Mouse (Mus musculus) MEL (cell line): ENCODE results near the gene Lonrf2. TPM values are rescaled to one million over a fixed set of nuclear protein-coding genes. Genes with fewer than 3 reads are reported as not detected.

ENCODE experiments used
- DNase-seq: peaks from one replicate; pipeline ENCODE4 v3.0.0; 2011; ENCODE audit warnings: low read depth, low spot score
- H3K27ac ChIP-seq: 2 replicates; pipeline ENCODE4 v1.5.1; 2012; ENCODE audit warnings: low read depth, mild to moderate bottlenecking, control low read depth, low read length, moderate library complexity; ENCODE audit not compliant: control insufficient read depth
- H3K27me3 ChIP-seq, 2 experiments: fragments of 150-350 bp in 1 of 2; sonication (generic) in 1 of 2; 2 replicates each; pipeline ENCODE4 v1.6.1; 2012; ENCODE audit warnings: low read length in 2 of 2, mild to moderate bottlenecking in 2 of 2, improper control_type of control experiment in 1 of 2, moderate library complexity in 1 of 2; ENCODE audit not compliant: insufficient read depth in 2 of 2, control insufficient read depth in 1 of 2
- H3K36me3 ChIP-seq, 2 experiments: 2 replicates each; pipeline ENCODE4 v1.6.1; 2012 to 2014; ENCODE audit warnings: low read length in 2 of 2, improper control_type of control experiment in 1 of 2, inconsistent platforms in 1 of 2, mild to moderate bottlenecking in 1 of 2; ENCODE audit not compliant: insufficient read depth in 2 of 2, control insufficient read depth in 1 of 2
- H3K4me1 ChIP-seq, 2 experiments: fragments of 150-350 bp in 1 of 2; sonication (generic) in 1 of 2; 2 replicates each; pipeline ENCODE4 v1.6.1; 2012; ENCODE audit warnings: low read length in 2 of 2, improper control_type of control experiment in 1 of 2, mild to moderate bottlenecking in 1 of 2; ENCODE audit not compliant: insufficient read depth in 2 of 2, control insufficient read depth in 1 of 2
- H3K4me3 ChIP-seq, 2 experiments: fragments of 150-350 bp in 1 of 2; sonication (generic) in 1 of 2; 2 replicates each; pipeline ENCODE4 v1.5.1; 2012; ENCODE audit warnings: low read depth in 2 of 2, low read length in 2 of 2, mild to moderate bottlenecking in 2 of 2, moderate library complexity in 2 of 2, control low read depth in 1 of 2, improper control_type of control experiment in 1 of 2; ENCODE audit not compliant: control insufficient read depth in 1 of 2, insufficient read depth in 1 of 2
- H3K79me2 ChIP-seq: 2 replicates; pipeline ENCODE4 v1.6.1; 2012; ENCODE audit warnings: mild to moderate bottlenecking, low read length, moderate library complexity; ENCODE audit not compliant: control insufficient read depth, poor library complexity, insufficient read depth
- H3K9ac ChIP-seq: 2 replicates; pipeline ENCODE4 v1.6.1; 2012; ENCODE audit warnings: low read depth, mild to moderate bottlenecking, control low read depth, low read length, moderate library complexity; ENCODE audit not compliant: control insufficient read depth, poor library complexity, severe bottlenecking
- H3K9me3 ChIP-seq: fragments of 150-350 bp; sonication (generic); replicated peaks from 2 replicates; pipeline ENCODE4 v1.6.1; 2012; ENCODE audit warnings: mild to moderate bottlenecking, low read length, improper control_type of control experiment, moderate library complexity; ENCODE audit not compliant: insufficient read depth
- CHD2 ChIP-seq: IDR thresholded peaks from 2 replicates; pipeline ENCODE4 v1.6.1; 2011; ENCODE audit warnings: low read length, improper control_type of control experiment
- E2F4 ChIP-seq: IDR thresholded peaks from 2 replicates; pipeline ENCODE4 v1.6.1; 2011; ENCODE audit warnings: low read depth, low read length, improper control_type of control experiment, borderline replicate concordance
- ELF1 ChIP-seq: IDR thresholded peaks from 2 replicates; pipeline ENCODE4 v1.6.1; 2014; ENCODE audit warnings: low read depth, mild to moderate bottlenecking, inconsistent platforms, low read length, improper control_type of control experiment, moderate library complexity
- EP300 ChIP-seq, 2 experiments: IDR thresholded peaks; 2 replicates each; pipeline ENCODE4 v1.6.1; 2011; ENCODE audit warnings: improper control_type of control experiment in 2 of 2, low read length in 2 of 2, low read depth in 1 of 2, mild to moderate bottlenecking in 1 of 2
- ETS1 ChIP-seq: IDR thresholded peaks from 2 replicates; pipeline ENCODE4 v1.6.1; 2012; ENCODE audit warnings: low read depth, mild to moderate bottlenecking, inconsistent platforms, low read length, improper control_type of control experiment, moderate library complexity
- GATA1 ChIP-seq: IDR thresholded peaks from 2 replicates; pipeline ENCODE4 v1.6.1; 2011; ENCODE audit warnings: low read depth, low read length, improper control_type of control experiment
- HCFC1 ChIP-seq: IDR thresholded peaks from 2 replicates; pipeline ENCODE4 v1.6.1; 2012; ENCODE audit warnings: low read depth, mild to moderate bottlenecking, inconsistent platforms, low read length, improper control_type of control experiment, moderate library complexity
- JUND ChIP-seq: IDR thresholded peaks from 2 replicates; pipeline ENCODE4 v1.6.1; 2011; ENCODE audit warnings: low read depth, mild to moderate bottlenecking, improper control_type of control experiment, low read length
- KAT2A ChIP-seq: conservative IDR thresholded peaks from 2 replicates; pipeline ENCODE4 v1.6.1; 2012; ENCODE audit warnings: low read depth, low read length, improper control_type of control experiment, inconsistent platforms
- MYB ChIP-seq: IDR thresholded peaks from 2 replicates; pipeline ENCODE4 v1.6.1; 2011; ENCODE audit warnings: mild to moderate bottlenecking, low read depth, low read length, improper control_type of control experiment
- MYC ChIP-seq: IDR thresholded peaks from 2 replicates; pipeline ENCODE4 v1.6.1; 2011; ENCODE audit warnings: low read depth, mild to moderate bottlenecking, low read length, improper control_type of control experiment, moderate library complexity
- NELFE ChIP-seq: IDR thresholded peaks from 2 replicates; pipeline ENCODE4 v1.6.1; 2011; ENCODE audit warnings: low read depth, low read length, improper control_type of control experiment
- NRF1 ChIP-seq: IDR thresholded peaks from 2 replicates; pipeline ENCODE4 v1.6.1; 2014; ENCODE audit warnings: low read depth, mild to moderate bottlenecking, inconsistent platforms, low read length, improper control_type of control experiment, moderate library complexity; ENCODE audit not compliant: poor library complexity, insufficient read depth, severe bottlenecking
- RAD21 ChIP-seq: IDR thresholded peaks from 2 replicates; pipeline ENCODE4 v1.6.1; 2011; ENCODE audit warnings: mild to moderate bottlenecking, low read depth, low read length, improper control_type of control experiment
- RCOR1 ChIP-seq: IDR thresholded peaks from 2 replicates; pipeline ENCODE4 v1.6.1; 2012; ENCODE audit warnings: low read depth, mild to moderate bottlenecking, inconsistent platforms, low read length, improper control_type of control experiment
- SIN3A ChIP-seq: IDR thresholded peaks from 2 replicates; pipeline ENCODE4 v1.6.1; 2012; ENCODE audit warnings: low read length, improper control_type of control experiment, inconsistent platforms
- TBP ChIP-seq: IDR thresholded peaks from 2 replicates; pipeline ENCODE4 v1.8.0; 2011; ENCODE audit warnings: low read depth, low read length, improper control_type of control experiment
- TCF12 ChIP-seq: IDR thresholded peaks from 2 replicates; pipeline ENCODE4 v1.6.1; 2014; ENCODE audit warnings: low read depth, mild to moderate bottlenecking, inconsistent platforms, low read length, improper control_type of control experiment, moderate library complexity
- USF2 ChIP-seq, 2 experiments: IDR thresholded peaks; 2 replicates each; pipeline ENCODE4 v1.6.1; 2011 to 2012; ENCODE audit warnings: improper control_type of control experiment in 2 of 2, low read length in 2 of 2, borderline replicate concordance in 1 of 2, inconsistent platforms in 1 of 2, low read depth in 1 of 2, mild to moderate bottlenecking in 1 of 2; ENCODE audit not compliant: insufficient read depth in 1 of 2
- ZC3H11A ChIP-seq: IDR thresholded peaks from 2 replicates; pipeline ENCODE4 v1.6.1; 2012; ENCODE audit warnings: low read depth, mild to moderate bottlenecking, inconsistent platforms, low read length, improper control_type of control experiment
- ZKSCAN1 ChIP-seq: IDR thresholded peaks from 2 replicates; pipeline ENCODE4 v1.6.1; 2012; ENCODE audit warnings: low read depth, mild to moderate bottlenecking, inconsistent platforms, low read length, improper control_type of control experiment, moderate library complexity
- ZMIZ1 ChIP-seq: IDR thresholded peaks from 2 replicates; pipeline ENCODE4 v1.6.1; 2012; ENCODE audit warnings: low read depth, mild to moderate bottlenecking, inconsistent platforms, low read length, improper control_type of control experiment, moderate library complexity
- ZNF384 ChIP-seq: IDR thresholded peaks from 2 replicates; pipeline ENCODE4 v1.6.1; 2012; ENCODE audit warnings: low read depth, mild to moderate bottlenecking, inconsistent platforms, low read length, improper control_type of control experiment
- polyA plus RNA-seq, 2 experiments: library from polyadenylated mRNA; stranded (reverse) in 1 of 2; unstranded in 1 of 2; fragments of >175 nt in 1 of 2; fragments of >200 nt in 1 of 2; gene quantifications; 2 replicates each; pipeline versions ENCODE4 v1.2.1 to v1.2.4; 2012; ENCODE audit warnings: low replicate concordance in 2 of 2, low read depth in 1 of 2; ENCODE audit not compliant: insufficient read length in 2 of 2, insufficient read depth in 1 of 2, missing spikeins in 1 of 2
- total RNA-seq: library from RNA; depleted of rRNA; stranded (reverse); fragments of 300-350 nt; gene quantifications from 2 replicates; pipeline ENCODE4 v1.2.3, GENCODE M21; 2012

Lonrf2 gene
- total and polyA plus RNA-seq, 3 experiments: not detected

DNA sequence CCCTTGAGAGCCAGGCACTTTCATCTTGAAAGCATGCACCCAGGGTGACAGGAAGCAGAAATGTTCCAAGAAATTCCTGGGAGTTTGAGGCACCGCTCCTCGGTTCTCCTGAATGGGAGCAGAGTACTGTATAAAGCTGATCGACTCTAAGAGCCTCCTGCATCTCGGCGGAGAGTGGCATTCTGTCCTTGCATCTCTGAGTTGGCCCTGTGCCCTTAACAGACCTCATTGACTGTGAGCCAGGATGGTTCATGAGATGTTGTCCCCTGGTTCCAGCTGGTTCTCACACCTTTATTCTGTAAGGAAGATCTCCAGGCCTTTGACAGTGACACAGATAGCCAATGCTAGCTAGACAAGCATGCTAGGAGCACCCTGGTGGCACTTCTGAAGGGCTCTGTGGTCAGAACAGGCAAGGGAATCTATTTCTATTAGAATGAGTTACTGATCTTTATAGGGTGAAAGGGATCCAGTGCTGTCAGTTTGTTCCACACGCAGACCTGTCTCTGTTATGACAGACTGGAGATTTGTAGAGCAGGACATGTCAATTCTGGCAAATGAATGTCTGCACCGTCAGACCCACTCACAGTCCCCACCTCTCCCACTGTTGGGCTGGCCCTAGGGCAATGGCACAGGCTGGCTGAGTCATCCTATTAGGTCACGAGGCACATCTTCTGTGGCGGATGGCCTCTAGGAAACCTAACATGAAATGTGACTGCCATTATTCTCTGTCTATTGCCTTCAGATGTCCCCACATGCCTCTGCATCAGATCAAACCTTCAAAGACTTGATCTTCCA lies 45.3 kb downstream of the Lonrf2 start:
- H3K4me1 ChIP-seq: no peaks in the 10 kb centered on the region
- H3K9me3 ChIP-seq: no peaks in the 10 kb centered on the region
- TF ChIP-seq ZNF384 (no peak), NRF1 (no peak), NELFE (no peak), EP300 (IDR thresholded peaks at IDR 0.05; ENCODE audit: low read depth in 1 of 2, low read length in 2 of 2) (no peak), ZMIZ1 (no peak), ZKSCAN1 (no peak), MYB (no peak), E2F4 (no peak), USF2 (IDR thresholded peaks at IDR 0.05; ENCODE audit: borderline replicate concordance in 1 of 2, insufficient read depth in 1 of 2, low read depth in 1 of 2, low read length in 2 of 2) (no peak), HCFC1 (no peak), MYC (no peak), ETS1 (no peak), KAT2A (no peak), CHD2 (no peak)
- no peak for DNase-seq
- no peak overlapping the region for H3K27ac ChIP-seq
- no peak overlapping the region for H3K9ac ChIP-seq
- no peaks in the 10 kb centered on the region for H3K36me3 ChIP-seq
- H3K27me3 ChIP-seq: no peaks in the 10 kb centered on the region; a peak in 1 of 4 replicates
- no peaks in the 10 kb centered on the region for H3K79me2 ChIP-seq
- H3K4me3 ChIP-seq: no peak overlapping the region

GRCm38 (mm10) chr1:38789988-38790602 lies 46.4 kb downstream of the Lonrf2 start:
- DNase-seq: no peak
- Histone ChIP-seq H3K4me3 (no peak overlapping the region), H3K9me3 (no peaks in the 10 kb centered on the region), H3K79me2 (no peaks in the 10 kb centered on the region), H3K36me3 (no peaks in the 10 kb centered on the region), H3K4me1 (no peaks in the 10 kb centered on the region), H3K9ac (no peak overlapping the region), H3K27ac (no peak overlapping the region), H3K27me3 (no peaks in the 10 kb centered on the region; a peak in 1 of 4 replicates)
- no peak for TF ChIP-seq USF2 (IDR thresholded peaks at IDR 0.05; ENCODE audit: borderline replicate concordance in 1 of 2, insufficient read depth in 1 of 2, low read depth in 1 of 2, low read length in 2 of 2)
- no peak for TF ChIP-seq NELFE
- TF ChIP-seq ELF1: no peak
- no peak for TF ChIP-seq ZC3H11A
- TF ChIP-seq MYC: no peak
- TF ChIP-seq TCF12: no peak
- no peak for TF ChIP-seq EP300 (IDR thresholded peaks at IDR 0.05; ENCODE audit: low read depth in 1 of 2, low read length in 2 of 2)
- TF ChIP-seq RAD21: no peak
- TF ChIP-seq E2F4: no peak
- TF ChIP-seq SIN3A: no peak
- TF ChIP-seq CHD2: no peak
- no peak for TF ChIP-seq TBP
- TF ChIP-seq ZNF384: no peak
- TF ChIP-seq RCOR1: no peak
- TF ChIP-seq GATA1: no peak
- no peak for TF ChIP-seq HCFC1
- no peak for TF ChIP-seq JUND
